Mouse (Mus musculus): ENCODE data around the gene Patl2.

DNA sequence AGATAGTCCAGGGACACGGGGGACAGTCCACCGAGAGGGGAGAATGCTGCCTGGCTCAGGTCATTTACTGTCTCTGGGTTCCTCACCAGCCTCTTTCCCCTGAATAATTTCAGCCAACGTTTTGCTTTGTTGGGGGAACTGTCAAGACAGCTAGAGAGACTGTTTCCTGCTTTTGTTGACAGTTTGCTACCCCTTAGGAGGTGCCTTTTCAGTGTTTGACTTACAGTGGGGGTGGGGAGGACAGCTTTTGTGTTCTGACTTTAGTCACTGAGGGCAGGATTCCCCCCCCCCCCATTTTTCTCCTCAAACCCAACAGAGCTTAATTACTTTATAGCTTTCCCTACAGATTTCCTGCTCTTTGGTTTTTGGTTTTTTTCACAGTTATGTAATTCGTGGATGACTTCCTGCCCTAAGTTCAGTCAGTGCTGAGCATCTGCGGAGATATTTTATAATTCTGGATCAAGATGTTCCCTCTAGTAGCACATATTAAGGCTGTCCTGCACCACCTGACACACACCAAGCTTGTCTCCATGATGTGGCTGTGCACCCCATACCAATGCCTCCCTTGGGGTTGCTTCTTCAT, 59.1 kb downstream of the Patl2 start:
- TF ChIP-seq CTCF (IDR thresholded peaks at IDR 0.05; ENCODE audit: low read depth) (no peak), EP300 (IDR thresholded peaks at IDR 0.05; ENCODE audit: low read depth) (no peak)

All from heart, postnatal 0 days (tissue).